Mouse (Mus musculus) heart, postnatal 0 days (tissue): ENCODE results near the gene Slc4a8.
"Not testable (repeated sequence)": the region's sequence is repeated elsewhere in the genome, so short reads cannot be mapped to it uniquely, and the experiment has no call there.

Experiments
- CTCF ChIP-seq: IDR thresholded peaks from 2 replicates; pipeline ENCODE4 v1.5.1; 2016; ENCODE audit warnings: antibody characterized with exemption, control low read depth, low read depth
- EP300 ChIP-seq: IDR thresholded peaks from 2 replicates; pipeline ENCODE4 v1.6.1; 2016; ENCODE audit warnings: antibody characterized with exemption, low read depth

GRCm38 (mm10) chr15:100773859-100774258, 12.3 kb downstream of the Slc4a8 start:
- TF ChIP-seq CTCF, EP300: not testable (repeated sequence)
